Mouse (Mus musculus): Measurements from ENCODE around the gene Gm7876. TPM values are rescaled to one million over a fixed set of nuclear protein-coding genes. Genes with fewer than 3 reads are reported as not detected.

The Gm7876 gene
- not detected in 2 replicates for polyA plus RNA-seq (2012; rRNA removed)

DNA sequence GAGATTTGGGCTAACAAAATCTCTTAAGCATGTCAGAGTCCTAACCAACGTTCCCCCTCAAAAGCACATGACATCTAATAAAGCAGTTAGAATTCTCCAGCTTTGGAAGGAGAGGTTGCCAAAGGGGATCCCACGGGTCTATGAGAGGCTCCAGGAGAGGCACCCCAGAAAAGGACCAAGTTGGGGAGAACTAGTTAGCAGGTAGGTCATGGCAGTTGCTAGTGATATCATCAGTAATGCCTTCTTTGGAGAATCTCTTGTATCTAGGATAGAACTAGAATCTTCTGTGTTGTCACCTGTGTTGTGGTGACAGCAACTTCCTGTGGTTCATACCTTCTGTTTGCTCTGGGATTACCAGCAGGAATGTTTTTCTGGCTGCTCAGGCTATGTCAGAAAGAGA lies at the start of gene Gm7876:
Gene Gm7876, plus strand, starts transcription at position 301 of the 400 bp plus-strand sequence.

DNA sequence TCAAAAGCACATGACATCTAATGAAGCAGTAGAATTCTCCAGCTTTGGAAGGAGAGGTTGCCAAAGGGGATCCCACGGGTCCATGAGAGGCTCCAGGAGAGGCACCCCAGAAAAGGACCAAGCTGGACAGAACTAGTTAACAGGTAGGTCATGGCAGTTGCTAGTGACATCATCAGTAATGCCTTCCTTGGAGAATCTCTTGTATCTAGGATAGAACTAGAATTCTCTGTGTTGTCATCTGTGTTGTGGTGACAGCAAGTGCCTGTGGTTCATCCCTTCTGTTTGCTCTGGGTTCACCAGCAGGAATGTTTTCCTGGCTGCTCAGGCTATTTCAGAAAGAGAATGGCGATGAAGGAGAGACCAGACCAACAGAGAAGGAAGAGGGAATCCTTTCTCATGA lies 45.1 kb upstream of the Gm7876 start, which contains the start of gene Gm3239:
Gene Gm3239, plus strand, starts transcription at position 301 of the 400 bp plus-strand sequence.

GRCm38 (mm10) chr14:4726038-4726880 lies 17.2 kb downstream of the Gm7876 start, which contains the start of gene Gm3252:
Gene Gm3252 (plus strand): TSS chr14:4726775.

Other genes starting within 250 kb of the Gm7876 start
- not detected in 2 replicates for gene Gm3182, start 227.5 kb upstream of the Gm7876 start, polyA plus RNA-seq (2012; rRNA removed)
- not detected in 2 replicates for gene Gm3047, start 153.8 kb upstream of the Gm7876 start, polyA plus RNA-seq (2012; rRNA removed)
- not detected in 2 replicates for gene Gm8159, start 76.9 kb upstream of the Gm7876 start, polyA plus RNA-seq (2012; rRNA removed)
- not detected in 2 replicates for gene Gm3239, start 45.0 kb upstream of the Gm7876 start, polyA plus RNA-seq (2012; rRNA removed)
- gene Gm3252, start 17.5 kb downstream of the Gm7876 start, polyA plus RNA-seq (2012; rRNA removed), result not detected in 2 replicates
- not detected in 2 replicates for gene Gm9602, start 67.1 kb downstream of the Gm7876 start, polyA plus RNA-seq (2012; rRNA removed)
- not detected in 2 replicates for gene Gm3269, start 128.9 kb downstream of the Gm7876 start, polyA plus RNA-seq (2012; rRNA removed)
- gene Gm3264, start 146.3 kb downstream of the Gm7876 start, polyA plus RNA-seq (2012; rRNA removed), result not detected in 2 replicates
- not detected in 2 replicates for gene Gm3278, start 183.2 kb downstream of the Gm7876 start, polyA plus RNA-seq (2012; rRNA removed)

Data from stomach, adult 2 months (tissue).